Mouse (Mus musculus): ENCODE results near the gene Vps52. TPM values are rescaled to one million over a fixed set of nuclear protein-coding genes. Genes with fewer than 3 reads are reported as not detected.
"Not testable (repeated sequence)": the region's sequence is repeated elsewhere in the genome, so short reads cannot be mapped to it uniquely, and the experiment has no call there.

The Vps52 gene
- polyA plus RNA-seq, 1 experiment from 2014 or later: 67.5 TPM

GRCm38 (mm10) chr17:33981192-33981909 is 25.7 kb downstream of the Vps52 start:
- under 1% methylated on average over 27 of the region's 27 CpGs for WGBS
- peak overlapping the region; percentile 77 for H3K9ac ChIP-seq
- peaks cover 26% of the 10 kb centered on the region for H3K4me1 ChIP-seq (replicated peaks)
- H3K9me3 ChIP-seq, H3K36me3 ChIP-seq: not testable (repeated sequence)
- peak; percentile 94 for ATAC-seq (ENCODE audit: low read depth)
- H3K4me3 ChIP-seq: peak overlapping the region; percentile 47
- H3K27me3 ChIP-seq: peaks cover 43% of the 10 kb centered on the region
- H3K27ac ChIP-seq (replicated peaks): peak overlapping the region; percentile 92
- peak overlapping the region; percentile 55 for H3K4me2 ChIP-seq

GRCm38 (mm10) chr17:33982136-33982535 is 26.5 kb downstream of the Vps52 start:
- 12% methylated on average over 8 of the region's 8 CpGs for WGBS

DNA sequence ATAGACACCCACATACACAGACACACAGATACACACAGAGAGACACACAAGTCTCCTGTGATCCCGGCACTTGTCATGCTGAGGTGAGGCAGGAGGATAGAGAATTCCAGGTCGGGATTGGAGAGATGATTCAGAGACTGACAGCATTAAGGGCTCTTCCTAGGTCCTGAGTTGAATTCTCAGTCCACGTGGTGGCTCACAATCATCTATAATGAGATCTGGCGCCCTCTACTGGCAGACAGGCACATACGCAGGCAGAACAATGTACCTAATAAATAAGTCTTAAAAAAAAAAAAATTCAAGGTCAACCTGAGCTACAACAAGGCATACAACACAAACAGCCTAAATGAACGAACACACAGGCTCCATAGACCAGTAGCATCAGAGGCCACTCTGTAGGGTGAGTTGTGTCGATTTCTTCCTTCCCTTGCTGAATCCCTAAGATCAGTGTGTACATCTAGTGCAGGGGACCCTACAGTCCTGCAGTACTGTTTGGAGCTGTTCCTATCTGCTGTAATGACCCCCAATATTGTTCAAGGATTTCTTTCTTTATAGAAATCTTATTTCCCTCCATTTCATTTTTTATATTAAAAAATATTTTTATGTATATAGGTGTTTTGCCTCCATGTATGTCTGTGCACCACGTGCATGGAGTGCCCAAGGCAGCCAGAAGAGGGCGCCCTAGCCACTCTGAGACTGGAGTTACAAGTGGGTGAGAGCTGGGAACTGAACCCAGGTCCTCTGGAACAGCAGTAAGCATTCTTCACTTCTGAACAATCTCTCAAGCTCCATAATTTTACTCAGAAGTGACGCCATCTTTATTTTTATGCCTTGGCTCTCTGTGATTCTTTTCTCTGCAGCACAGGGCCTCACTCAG is 36.4 kb downstream of the Vps52 start:
- Histone ChIP-seq H3K4me1 (replicated peaks) (no peaks in the 10 kb centered on the region), H3K36me3 (no peaks in the 10 kb centered on the region), H3K27me3 (0 out of 2 replicates have a peak, but pooled peaks cover 3% of the 10 kb centered on the region), H3K4me2 (no peak overlapping the region), H3K27ac (replicated peaks) (no peak overlapping the region), H3K4me3 (no peak overlapping the region), H3K9ac (no peak overlapping the region), H3K9me3 (no peaks in the 10 kb centered on the region)
- 31% methylated on average over 10 of the region's 10 CpGs for WGBS
- peak; percentile 50; the same call in 1 of the 2 replicates for ATAC-seq (ENCODE audit: low read depth)

More at GRCm38 (mm10) chr17:33982136-33982535, 26.5 kb downstream of the Vps52 start:
- peak overlapping the region; percentile 47 for H3K4me3 ChIP-seq
- not testable (repeated sequence) for ATAC-seq (ENCODE audit: low read depth); H3K9me3 ChIP-seq; H3K9ac ChIP-seq; H3K36me3 ChIP-seq
- peak overlapping the region; percentile 55 for H3K4me2 ChIP-seq
- peaks cover 35% of the 10 kb centered on the region for H3K27me3 ChIP-seq
- H3K27ac ChIP-seq (replicated peaks): peak overlapping the region; percentile 92
- H3K4me1 ChIP-seq (replicated peaks): peaks cover 26% of the 10 kb centered on the region

DNA sequence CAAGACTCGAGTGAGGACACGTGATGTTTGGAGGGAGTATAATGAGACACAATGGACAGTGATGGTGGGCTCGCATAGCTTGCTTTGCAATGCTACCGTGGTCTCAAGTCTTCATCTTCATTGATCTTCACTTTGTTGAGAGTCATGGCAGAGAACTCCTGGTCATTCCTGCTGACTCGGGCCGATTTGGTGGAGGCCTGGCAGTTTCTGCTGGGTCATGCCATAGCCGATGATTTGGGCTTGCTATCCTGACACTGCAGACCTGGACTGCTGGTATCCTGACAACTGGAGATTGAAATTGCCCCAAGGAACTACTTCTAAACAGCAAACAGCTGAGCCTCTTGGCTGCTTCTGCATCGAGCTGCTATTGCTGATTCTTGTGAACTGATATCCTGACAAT is 39.3 kb downstream of the Vps52 start:
- H3K9me3 ChIP-seq: no peaks in the 10 kb centered on the region
- ATAC-seq (ENCODE audit: low read depth): no peak
- H3K27me3 ChIP-seq: peaks cover 20% of the 10 kb centered on the region
- no peak overlapping the region for H3K9ac ChIP-seq
- H3K36me3 ChIP-seq: no peaks in the 10 kb centered on the region
- H3K4me3 ChIP-seq: no peak overlapping the region
- H3K27ac ChIP-seq (replicated peaks): no peak overlapping the region
- H3K4me1 ChIP-seq (replicated peaks): peaks cover 7% of the 10 kb centered on the region
- 90% methylated on average over 8 of the region's 8 CpGs for WGBS
- H3K4me2 ChIP-seq: no peak overlapping the region

DNA sequence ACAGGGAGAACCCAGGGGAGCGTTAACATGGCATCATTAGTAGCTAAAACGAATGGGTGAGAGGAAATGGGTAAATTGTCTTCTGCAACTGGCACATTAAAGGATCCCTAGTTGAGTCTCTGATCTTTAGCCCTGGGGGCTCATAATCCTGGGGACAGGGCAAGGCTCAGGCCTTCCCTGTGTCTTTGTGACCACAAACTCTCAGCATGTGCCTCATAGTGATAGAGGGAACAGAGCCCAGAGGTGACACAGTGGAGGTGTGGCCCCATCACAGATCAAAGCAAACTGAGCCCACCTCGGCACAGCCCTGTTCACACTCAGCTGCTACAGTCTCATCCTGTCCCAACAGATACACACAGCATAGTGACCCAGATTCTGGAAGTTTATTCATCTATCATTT is 40.0 kb downstream of the Vps52 start:
- peaks cover 13% of the 10 kb centered on the region for H3K4me1 ChIP-seq (replicated peaks)
- no peak overlapping the region for H3K9ac ChIP-seq
- H3K9me3 ChIP-seq: no peaks in the 10 kb centered on the region
- no peak for ATAC-seq (ENCODE audit: low read depth)
- no peak overlapping the region for H3K4me3 ChIP-seq
- no peaks in the 10 kb centered on the region for H3K36me3 ChIP-seq
- WGBS: 69% methylated on average over 3 of the region's 3 CpGs
- H3K27ac ChIP-seq (replicated peaks): no peak overlapping the region
- peaks cover 27% of the 10 kb centered on the region for H3K27me3 ChIP-seq
- no peak overlapping the region for H3K4me2 ChIP-seq

DNA sequence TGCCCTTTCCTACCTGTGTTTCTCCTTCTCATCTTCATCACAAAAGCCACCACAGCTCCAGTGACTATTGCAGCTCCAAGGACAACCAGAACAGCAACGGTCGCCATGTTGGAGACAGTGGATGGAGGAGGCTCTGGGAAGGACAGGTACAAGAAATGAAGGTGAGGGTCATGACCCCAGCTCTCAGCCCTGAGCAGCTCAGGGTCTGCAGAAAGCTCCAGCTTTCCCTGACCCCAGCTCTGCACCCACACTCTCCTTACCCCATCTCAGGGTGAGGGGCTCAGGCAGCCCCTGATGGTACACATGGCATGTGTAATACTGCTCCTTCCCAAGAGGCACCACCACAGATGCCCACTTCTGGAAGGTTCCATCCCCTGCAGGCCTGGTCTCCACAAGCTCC is 41.4 kb downstream of the Vps52 start:
- not testable (repeated sequence) for H3K4me3 ChIP-seq
- WGBS: 95% methylated on average over 2 of the region's 2 CpGs

DNA sequence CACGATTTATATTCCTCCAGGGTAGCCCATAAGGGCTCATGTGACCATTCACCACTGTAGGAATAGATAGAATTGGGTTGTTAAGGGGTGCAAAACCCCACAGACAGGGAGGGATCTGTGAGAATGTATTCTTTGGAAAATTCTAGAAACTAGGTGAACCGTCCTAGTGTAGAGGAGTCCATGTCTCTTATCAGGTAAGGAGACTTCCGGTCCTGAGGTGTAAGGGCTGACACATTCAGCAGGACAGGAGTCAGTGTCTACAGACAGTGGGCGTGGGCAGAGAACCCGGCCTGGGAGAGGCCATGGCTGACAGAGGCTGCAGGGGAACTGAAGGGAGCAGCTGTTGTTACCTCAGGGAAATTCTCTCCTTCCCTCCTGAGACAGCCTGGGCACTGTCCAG is 43.1 kb downstream of the Vps52 start:
- Histone ChIP-seq H3K4me1 (replicated peaks) (peaks cover 13% of the 10 kb centered on the region), H3K27me3 (peaks cover 45% of the 10 kb centered on the region)
- H3K4me2 ChIP-seq; H3K4me3 ChIP-seq; H3K27ac ChIP-seq (replicated peaks); H3K36me3 ChIP-seq; H3K9me3 ChIP-seq; H3K9ac ChIP-seq; ATAC-seq (ENCODE audit: low read depth): not testable (repeated sequence)
- WGBS: 65% methylated on average over 5 of the region's 5 CpGs

More for the DNA sequence above, 41.4 kb downstream of the Vps52 start:
- H3K27ac ChIP-seq (replicated peaks); H3K9ac ChIP-seq; H3K36me3 ChIP-seq; H3K9me3 ChIP-seq; ATAC-seq (ENCODE audit: low read depth); H3K4me2 ChIP-seq: not testable (repeated sequence)
- H3K4me1 ChIP-seq (replicated peaks): peaks cover 13% of the 10 kb centered on the region
- peaks cover 41% of the 10 kb centered on the region for H3K27me3 ChIP-seq

GRCm38 (mm10) chr17:33999341-34000149 is 43.9 kb downstream of the Vps52 start:
- Histone ChIP-seq H3K27ac (replicated peaks) (no peak overlapping the region), H3K9ac (peak overlapping the region; percentile 69), H3K4me3 (peak overlapping the region; percentile 51), H3K9me3 (no peaks in the 10 kb centered on the region), H3K4me2 (peak overlapping the region; percentile 92), H3K27me3 (peaks cover 45% of the 10 kb centered on the region), H3K36me3 (no peaks in the 10 kb centered on the region), H3K4me1 (replicated peaks) (peaks cover 13% of the 10 kb centered on the region)
- peak; percentile 65; the same call in 1 of the 2 replicates for ATAC-seq (ENCODE audit: low read depth)
- 2% methylated on average over 87 of the region's 87 CpGs for WGBS

GRCm38 (mm10) chr17:34000150-34000537 is 44.5 kb downstream of the Vps52 start, which contains the start of gene H2-K1:
H2-K1 (minus strand) TSS chr17:34000347.
- Histone ChIP-seq H3K27me3 (peaks cover 45% of the 10 kb centered on the region), H3K36me3 (no peaks in the 10 kb centered on the region), H3K4me2 (peak within 1 kb of the TSS; percentile 92), H3K4me1 (replicated peaks) (peaks cover 13% of the 10 kb centered on the region), H3K27ac (replicated peaks) (no peak within 1 kb of the TSS), H3K4me3 (peak within 1 kb of the TSS; percentile 51), H3K9ac (peak within 1 kb of the TSS; percentile 69), H3K9me3 (no peaks in the 10 kb centered on the region)
- ATAC-seq (ENCODE audit: low read depth): peak; percentile 89
- WGBS: 2% methylated on average over 30 of the region's 30 CpGs

GRCm38 (mm10) chr17:34000796-34001195 is 45.2 kb downstream of the Vps52 start:
- not testable (repeated sequence) for H3K9ac ChIP-seq; H3K36me3 ChIP-seq; ATAC-seq (ENCODE audit: low read depth); H3K27ac ChIP-seq (replicated peaks); H3K4me2 ChIP-seq; H3K9me3 ChIP-seq; H3K4me3 ChIP-seq
- peaks cover 13% of the 10 kb centered on the region for H3K4me1 ChIP-seq (replicated peaks)
- H3K27me3 ChIP-seq: peaks cover 45% of the 10 kb centered on the region
- WGBS: 64% methylated on average over 2 of the region's 2 CpGs

DNA sequence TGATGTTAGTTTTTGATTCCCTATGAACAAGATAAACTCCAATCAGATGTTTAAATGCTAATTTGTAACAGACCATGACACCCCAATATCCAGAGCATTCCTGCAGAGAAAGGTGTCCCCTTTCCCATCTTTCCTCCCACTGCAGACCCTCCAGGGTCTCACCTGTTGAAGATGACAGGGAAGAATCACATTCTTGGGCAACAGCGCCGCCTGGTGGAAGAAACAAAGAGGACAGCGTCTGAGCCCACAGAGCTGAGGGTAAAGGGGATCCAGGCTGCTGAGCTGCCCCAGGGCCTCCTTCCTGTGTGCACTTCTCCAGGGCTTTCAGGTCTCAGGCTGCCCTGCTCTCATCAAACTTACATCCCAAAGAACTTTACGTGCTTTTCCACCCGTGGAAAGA is 47.8 kb downstream of the Vps52 start:
- no peak overlapping the region for H3K27ac ChIP-seq (replicated peaks)
- WGBS: 6% methylated on average over 5 of the region's 5 CpGs
- no peak overlapping the region for H3K4me3 ChIP-seq
- peaks cover 42% of the 10 kb centered on the region for H3K27me3 ChIP-seq
- H3K9ac ChIP-seq: no peak overlapping the region
- no peaks in the 10 kb centered on the region for H3K36me3 ChIP-seq
- no peak overlapping the region for H3K4me2 ChIP-seq
- H3K9me3 ChIP-seq: no peaks in the 10 kb centered on the region
- peaks cover 13% of the 10 kb centered on the region for H3K4me1 ChIP-seq (replicated peaks)
- no peak for ATAC-seq (ENCODE audit: low read depth)

Data from neural tube, embryonic 13.5 days (tissue).